Mouse (Mus musculus): ENCODE measurements at regions not wholly inside any gene's neighbourhood (a gene's known extent, or its start where the extent isn't known, plus 50 kb on each side); places are given as distances from the start of the nearest gene placed in this dataset.

DNA sequence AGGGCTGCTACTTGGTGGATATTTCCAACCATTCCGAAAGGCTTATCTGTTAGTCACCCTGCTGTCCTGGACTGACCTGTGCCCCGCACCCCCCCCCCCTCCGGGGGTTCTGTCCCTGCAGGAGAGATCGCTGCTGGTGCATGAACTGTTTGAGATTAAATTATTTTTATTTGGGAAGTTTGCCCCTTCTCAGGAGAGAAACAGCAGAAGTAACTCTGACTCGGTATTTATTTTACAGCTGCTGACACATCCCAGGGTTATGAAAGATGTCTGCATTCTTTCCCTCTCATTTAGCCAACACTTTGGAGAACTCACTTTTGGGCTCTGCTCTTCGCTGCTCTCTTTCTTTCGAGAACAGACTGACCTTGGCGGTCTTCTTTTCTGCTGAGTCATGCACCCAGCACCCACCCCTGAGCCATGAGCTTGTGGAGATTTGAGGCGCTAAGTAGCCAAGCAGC is 99.5 kb upstream of the Rgma start:
- H3K9ac ChIP-seq (ENCODE audit: control insufficient read depth, low read depth, low read length, poor library complexity, severe bottlenecking): no peak overlapping the region
- no peaks in the 10 kb centered on the region for H3K4me1 ChIP-seq (ENCODE audit: control insufficient read depth in 1 of 2, insufficient read depth in 2 of 2, low read length in 2 of 2)
- TF ChIP-seq RCOR1 (IDR thresholded peaks at IDR 0.05; ENCODE audit: low read depth, low read length) (no peak), POLR2AphosphoS5 (IDR thresholded peaks at IDR 0.05; ENCODE audit: borderline replicate concordance, low read depth, low read length) (no peak), BHLHE40 (IDR thresholded peaks at IDR 0.05; ENCODE audit: borderline replicate concordance, low read depth, low read length) (no peak), NRF1 (IDR thresholded peaks at IDR 0.05; ENCODE audit: insufficient read depth, low read depth, low read length, poor library complexity, severe bottlenecking) (no peak), MYB (IDR thresholded peaks at IDR 0.05; ENCODE audit: low read depth, low read length) (no peak), SMC3 (IDR thresholded peaks at IDR 0.05; ENCODE audit: low read depth, low read length) (no peak), MEF2A (IDR thresholded peaks at IDR 0.05; ENCODE audit: extremely low read depth, insufficient replicate concordance, low read depth, low read length, poor library complexity, severe bottlenecking) (no peak), POLR2AphosphoS2 (IDR thresholded peaks at IDR 0.05; ENCODE audit: low read length) (no peak), KAT2A (conservative IDR thresholded peaks at IDR 0.05; ENCODE audit: low read depth, low read length) (no peak), SIN3A (IDR thresholded peaks at IDR 0.05; ENCODE audit: low read length) (no peak), ZNF384 (IDR thresholded peaks at IDR 0.05; ENCODE audit: low read depth, low read length) (no peak)
- H3K27me3 ChIP-seq (ENCODE audit: control insufficient read depth in 1 of 2, insufficient read depth in 2 of 2, low read length in 2 of 2): no peaks in the 10 kb centered on the region
- no peak overlapping the region for H3K4me3 ChIP-seq (ENCODE audit: control insufficient read depth in 1 of 2, insufficient read depth in 1 of 2, low read depth in 2 of 2, low read length in 2 of 2)
- no peaks in the 10 kb centered on the region for H3K9me3 ChIP-seq (replicated peaks; ENCODE audit: insufficient read depth, low read length)
- no peak overlapping the region for H3K27ac ChIP-seq (ENCODE audit: control insufficient read depth, low read depth, low read length)
- H3K79me2 ChIP-seq (ENCODE audit: control insufficient read depth, insufficient read depth, low read length, poor library complexity): no peaks in the 10 kb centered on the region
- no peaks in the 10 kb centered on the region for H3K36me3 ChIP-seq (ENCODE audit: control insufficient read depth in 1 of 2, insufficient read depth in 2 of 2, low read length in 2 of 2)
- DNase-seq (ENCODE audit: low read depth, low spot score): no peak

DNA sequence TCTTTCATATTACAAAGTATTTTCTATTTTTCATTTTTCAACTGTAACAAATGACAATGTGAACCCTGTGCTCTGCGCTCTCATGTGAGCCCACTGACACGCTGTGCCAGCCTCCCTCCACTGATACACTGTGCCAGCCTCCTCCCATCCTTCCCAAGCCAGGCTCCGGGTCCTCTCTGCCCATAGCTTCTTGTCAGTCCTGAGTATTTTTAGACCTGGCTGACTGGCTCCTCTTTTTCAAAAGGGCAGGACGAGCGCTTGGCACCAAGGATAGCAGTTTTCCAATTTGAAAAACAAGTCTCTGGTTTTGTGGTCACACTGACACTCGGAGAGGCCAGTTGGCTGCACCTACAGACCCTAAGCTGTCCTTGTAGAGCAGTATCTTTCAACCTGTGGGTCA is 96.7 kb upstream of the Rgma start:
- Histone ChIP-seq H3K9me3 (replicated peaks; ENCODE audit: insufficient read depth, low read length) (no peaks in the 10 kb centered on the region), H3K27me3 (ENCODE audit: control insufficient read depth in 1 of 2, insufficient read depth in 2 of 2, low read length in 2 of 2) (no peaks in the 10 kb centered on the region), H3K36me3 (ENCODE audit: control insufficient read depth in 1 of 2, insufficient read depth in 2 of 2, low read length in 2 of 2) (no peaks in the 10 kb centered on the region), H3K27ac (ENCODE audit: control insufficient read depth, low read depth, low read length) (no peak overlapping the region), H3K4me1 (ENCODE audit: control insufficient read depth in 1 of 2, insufficient read depth in 2 of 2, low read length in 2 of 2) (no peaks in the 10 kb centered on the region), H3K9ac (ENCODE audit: control insufficient read depth, low read depth, low read length, poor library complexity, severe bottlenecking) (no peak overlapping the region), H3K79me2 (ENCODE audit: control insufficient read depth, insufficient read depth, low read length, poor library complexity) (no peaks in the 10 kb centered on the region), H3K4me3 (ENCODE audit: control insufficient read depth in 1 of 2, insufficient read depth in 1 of 2, low read depth in 2 of 2, low read length in 2 of 2) (no peak overlapping the region)
- no peak for TF ChIP-seq NRF1 (IDR thresholded peaks at IDR 0.05; ENCODE audit: insufficient read depth, low read depth, low read length, poor library complexity, severe bottlenecking)
- TF ChIP-seq POLR2AphosphoS5 (IDR thresholded peaks at IDR 0.05; ENCODE audit: borderline replicate concordance, low read depth, low read length): no peak
- no peak for TF ChIP-seq ELF1 (IDR thresholded peaks at IDR 0.05; ENCODE audit: low read depth, low read length)
- no peak for TF ChIP-seq MXI1 (IDR thresholded peaks at IDR 0.05; ENCODE audit: low read depth, low read length)
- TF ChIP-seq MYC (IDR thresholded peaks at IDR 0.05; ENCODE audit: low read depth, low read length): no peak
- TF ChIP-seq SIN3A (IDR thresholded peaks at IDR 0.05; ENCODE audit: low read length): no peak
- no peak for TF ChIP-seq UBTF (IDR thresholded peaks at IDR 0.05; ENCODE audit: borderline replicate concordance, insufficient read depth, low read depth, low read length)
- no peak for DNase-seq (ENCODE audit: low read depth, low spot score)

All from MEL (cell line).